Mouse (Mus musculus): Measurements from ENCODE around the gene Ppp2r5e.

The Ppp2r5e gene

GRCm38 (mm10) chr12:75596154-75597002 lies at the start of gene Ppp2r5e:
Gene Ppp2r5e, minus strand, starts transcription at chr12:75596245.
- peak; percentile 99 for DNase-seq

- DNase-seq: no peak
Observed at GRCm38 (mm10) chr12:75645780-75646179, 49.7 kb upstream of the Ppp2r5e start.

- no peak for DNase-seq
Observed at GRCm38 (mm10) chr12:75641726-75642125, 45.7 kb upstream of the Ppp2r5e start.

- DNase-seq: no peak
Observed at GRCm38 (mm10) chr12:75638345-75638744, 42.3 kb upstream of the Ppp2r5e start.

GRCm38 (mm10) chr12:75637103-75637502 lies 41.1 kb upstream of the Ppp2r5e start:
- no peak for DNase-seq

- no peak for DNase-seq
Observed at GRCm38 (mm10) chr12:75635771-75636430, 39.9 kb upstream of the Ppp2r5e start.

- no peak for DNase-seq
Observed at GRCm38 (mm10) chr12:75629618-75630017, 33.6 kb upstream of the Ppp2r5e start.

- DNase-seq: no peak
Observed at GRCm38 (mm10) chr12:75623292-75623691, 27.2 kb upstream of the Ppp2r5e start.

- DNase-seq: no peak
Observed at GRCm38 (mm10) chr12:75622835-75623234, 26.8 kb upstream of the Ppp2r5e start.

GRCm38 (mm10) chr12:75616841-75617240 lies 20.8 kb upstream of the Ppp2r5e start:
- no peak for DNase-seq

- peak; percentile 22 for DNase-seq
Observed at GRCm38 (mm10) chr12:75616158-75616791, 20.2 kb upstream of the Ppp2r5e start.

GRCm38 (mm10) chr12:75615556-75615955 lies 19.5 kb upstream of the Ppp2r5e start:
- DNase-seq: no peak

- no peak for DNase-seq
Observed at GRCm38 (mm10) chr12:75612711-75613110, 16.7 kb upstream of the Ppp2r5e start.

- no peak for DNase-seq
Observed at GRCm38 (mm10) chr12:75599490-75599889, 3.4 kb upstream of the Ppp2r5e start.

GRCm38 (mm10) chr12:75598988-75599387 lies 2.9 kb upstream of the Ppp2r5e start:
- no peak for DNase-seq

GRCm38 (mm10) chr12:75597707-75598106 lies 1.7 kb upstream of the Ppp2r5e start:
- DNase-seq: no peak

- DNase-seq: peak; percentile 26
Observed at GRCm38 (mm10) chr12:75595291-75596153, 523 bp downstream of the Ppp2r5e start.

GRCm38 (mm10) chr12:75594404-75594803 lies 1.6 kb downstream of the Ppp2r5e start:
- DNase-seq: no peak

- DNase-seq: no peak
Observed at GRCm38 (mm10) chr12:75593817-75594216, 2.2 kb downstream of the Ppp2r5e start.

GRCm38 (mm10) chr12:75587501-75587900 lies 8.5 kb downstream of the Ppp2r5e start:
- DNase-seq: no peak

- DNase-seq: no peak
Observed at GRCm38 (mm10) chr12:75583776-75584175, 12.3 kb downstream of the Ppp2r5e start.

GRCm38 (mm10) chr12:75579076-75579475 lies 17.0 kb downstream of the Ppp2r5e start:
- DNase-seq: no peak

- DNase-seq: no peak
Observed at GRCm38 (mm10) chr12:75577255-75577654, 18.8 kb downstream of the Ppp2r5e start.

All from lung, postnatal 36 days (tissue).